Mouse (Mus musculus) MEL (cell line): ENCODE results near the gene Srp54a. TPM values are rescaled to one million over a fixed set of nuclear protein-coding genes. Genes with fewer than 3 reads are reported as not detected.

Experiments
- DNase-seq: peaks from one replicate; pipeline ENCODE4 v3.0.0; 2011; ENCODE audit warnings: low read depth, low spot score
- H3K27ac ChIP-seq: 2 replicates; pipeline ENCODE4 v1.5.1; 2012; ENCODE audit warnings: low read depth, mild to moderate bottlenecking, control low read depth, low read length, moderate library complexity; ENCODE audit not compliant: control insufficient read depth
- H3K27me3 ChIP-seq, 2 experiments: fragments of 150-350 bp in 1 of 2; sonication (generic) in 1 of 2; 2 replicates each; pipeline ENCODE4 v1.6.1; 2012; ENCODE audit warnings: low read length in 2 of 2, mild to moderate bottlenecking in 2 of 2, improper control_type of control experiment in 1 of 2, moderate library complexity in 1 of 2; ENCODE audit not compliant: insufficient read depth in 2 of 2, control insufficient read depth in 1 of 2
- H3K36me3 ChIP-seq, 2 experiments: 2 replicates each; pipeline ENCODE4 v1.6.1; 2012 to 2014; ENCODE audit warnings: low read length in 2 of 2, improper control_type of control experiment in 1 of 2, inconsistent platforms in 1 of 2, mild to moderate bottlenecking in 1 of 2; ENCODE audit not compliant: insufficient read depth in 2 of 2, control insufficient read depth in 1 of 2
- H3K4me1 ChIP-seq, 2 experiments: fragments of 150-350 bp in 1 of 2; sonication (generic) in 1 of 2; 2 replicates each; pipeline ENCODE4 v1.6.1; 2012; ENCODE audit warnings: low read length in 2 of 2, improper control_type of control experiment in 1 of 2, mild to moderate bottlenecking in 1 of 2; ENCODE audit not compliant: insufficient read depth in 2 of 2, control insufficient read depth in 1 of 2
- H3K4me3 ChIP-seq, 2 experiments: fragments of 150-350 bp in 1 of 2; sonication (generic) in 1 of 2; 2 replicates each; pipeline ENCODE4 v1.5.1; 2012; ENCODE audit warnings: low read depth in 2 of 2, low read length in 2 of 2, mild to moderate bottlenecking in 2 of 2, moderate library complexity in 2 of 2, control low read depth in 1 of 2, improper control_type of control experiment in 1 of 2; ENCODE audit not compliant: control insufficient read depth in 1 of 2, insufficient read depth in 1 of 2
- H3K79me2 ChIP-seq: 2 replicates; pipeline ENCODE4 v1.6.1; 2012; ENCODE audit warnings: mild to moderate bottlenecking, low read length, moderate library complexity; ENCODE audit not compliant: control insufficient read depth, poor library complexity, insufficient read depth
- H3K9ac ChIP-seq: 2 replicates; pipeline ENCODE4 v1.6.1; 2012; ENCODE audit warnings: low read depth, mild to moderate bottlenecking, control low read depth, low read length, moderate library complexity; ENCODE audit not compliant: control insufficient read depth, poor library complexity, severe bottlenecking
- H3K9me3 ChIP-seq: fragments of 150-350 bp; sonication (generic); replicated peaks from 2 replicates; pipeline ENCODE4 v1.6.1; 2012; ENCODE audit warnings: mild to moderate bottlenecking, low read length, improper control_type of control experiment, moderate library complexity; ENCODE audit not compliant: insufficient read depth
- CHD1 ChIP-seq: IDR thresholded peaks from 2 replicates; pipeline ENCODE4 v1.6.1; 2012; ENCODE audit warnings: low read depth, mild to moderate bottlenecking, inconsistent platforms, low read length, improper control_type of control experiment
- CHD2 ChIP-seq: IDR thresholded peaks from 2 replicates; pipeline ENCODE4 v1.6.1; 2011; ENCODE audit warnings: low read length, improper control_type of control experiment
- ETS1 ChIP-seq: IDR thresholded peaks from 2 replicates; pipeline ENCODE4 v1.6.1; 2012; ENCODE audit warnings: low read depth, mild to moderate bottlenecking, inconsistent platforms, low read length, improper control_type of control experiment, moderate library complexity
- GABPA ChIP-seq: IDR thresholded peaks from 2 replicates; pipeline ENCODE4 v1.6.1; 2012; ENCODE audit warnings: low read depth, mild to moderate bottlenecking, inconsistent platforms, low read length, improper control_type of control experiment, moderate library complexity
- JUND ChIP-seq: IDR thresholded peaks from 2 replicates; pipeline ENCODE4 v1.6.1; 2011; ENCODE audit warnings: low read depth, mild to moderate bottlenecking, improper control_type of control experiment, low read length
- MAFK ChIP-seq: IDR thresholded peaks from 2 replicates; pipeline ENCODE4 v1.6.1; 2011; ENCODE audit warnings: low read depth, mild to moderate bottlenecking, low read length, improper control_type of control experiment, borderline replicate concordance
- MAZ ChIP-seq: IDR thresholded peaks from 2 replicates; pipeline ENCODE4 v1.6.1; 2012; ENCODE audit warnings: low read depth, mild to moderate bottlenecking, inconsistent platforms, low read length, improper control_type of control experiment
- MXI1 ChIP-seq: IDR thresholded peaks from 2 replicates; pipeline ENCODE4 v1.6.1; 2011; ENCODE audit warnings: mild to moderate bottlenecking, low read depth, low read length, improper control_type of control experiment
- MYB ChIP-seq: IDR thresholded peaks from 2 replicates; pipeline ENCODE4 v1.6.1; 2011; ENCODE audit warnings: mild to moderate bottlenecking, low read depth, low read length, improper control_type of control experiment
- NELFE ChIP-seq: IDR thresholded peaks from 2 replicates; pipeline ENCODE4 v1.6.1; 2011; ENCODE audit warnings: low read depth, low read length, improper control_type of control experiment
- NRF1 ChIP-seq: IDR thresholded peaks from 2 replicates; pipeline ENCODE4 v1.6.1; 2014; ENCODE audit warnings: low read depth, mild to moderate bottlenecking, inconsistent platforms, low read length, improper control_type of control experiment, moderate library complexity; ENCODE audit not compliant: poor library complexity, insufficient read depth, severe bottlenecking
- POLR2AphosphoS2 ChIP-seq: IDR thresholded peaks from 2 replicates; pipeline ENCODE4 v1.6.1; 2011; ENCODE audit warnings: low read length, improper control_type of control experiment
- TBP ChIP-seq: IDR thresholded peaks from 2 replicates; pipeline ENCODE4 v1.8.0; 2011; ENCODE audit warnings: low read depth, low read length, improper control_type of control experiment
- TCF12 ChIP-seq: IDR thresholded peaks from 2 replicates; pipeline ENCODE4 v1.6.1; 2014; ENCODE audit warnings: low read depth, mild to moderate bottlenecking, inconsistent platforms, low read length, improper control_type of control experiment, moderate library complexity
- UBTF ChIP-seq: IDR thresholded peaks from 2 replicates; pipeline ENCODE4 v1.6.1; 2012; ENCODE audit warnings: low read depth, mild to moderate bottlenecking, inconsistent platforms, low read length, improper control_type of control experiment, moderate library complexity, borderline replicate concordance; ENCODE audit not compliant: insufficient read depth
- USF2 ChIP-seq, 2 experiments: IDR thresholded peaks; 2 replicates each; pipeline ENCODE4 v1.6.1; 2011 to 2012; ENCODE audit warnings: improper control_type of control experiment in 2 of 2, low read length in 2 of 2, borderline replicate concordance in 1 of 2, inconsistent platforms in 1 of 2, low read depth in 1 of 2, mild to moderate bottlenecking in 1 of 2; ENCODE audit not compliant: insufficient read depth in 1 of 2
- ZC3H11A ChIP-seq: IDR thresholded peaks from 2 replicates; pipeline ENCODE4 v1.6.1; 2012; ENCODE audit warnings: low read depth, mild to moderate bottlenecking, inconsistent platforms, low read length, improper control_type of control experiment
- ZNF384 ChIP-seq: IDR thresholded peaks from 2 replicates; pipeline ENCODE4 v1.6.1; 2012; ENCODE audit warnings: low read depth, mild to moderate bottlenecking, inconsistent platforms, low read length, improper control_type of control experiment
- polyA plus RNA-seq, 2 experiments: library from polyadenylated mRNA; stranded (reverse) in 1 of 2; unstranded in 1 of 2; fragments of >175 nt in 1 of 2; fragments of >200 nt in 1 of 2; gene quantifications; 2 replicates each; pipeline versions ENCODE4 v1.2.1 to v1.2.4; 2012; ENCODE audit warnings: low replicate concordance in 2 of 2, low read depth in 1 of 2; ENCODE audit not compliant: insufficient read length in 2 of 2, insufficient read depth in 1 of 2, missing spikeins in 1 of 2
- total RNA-seq: library from RNA; depleted of rRNA; stranded (reverse); fragments of 300-350 nt; gene quantifications from 2 replicates; pipeline ENCODE4 v1.2.3, GENCODE M21; 2012

Gene Srp54a
- total and polyA plus RNA-seq, 3 experiments = 39.4 to 405 (median 54.7) TPM

DNA sequence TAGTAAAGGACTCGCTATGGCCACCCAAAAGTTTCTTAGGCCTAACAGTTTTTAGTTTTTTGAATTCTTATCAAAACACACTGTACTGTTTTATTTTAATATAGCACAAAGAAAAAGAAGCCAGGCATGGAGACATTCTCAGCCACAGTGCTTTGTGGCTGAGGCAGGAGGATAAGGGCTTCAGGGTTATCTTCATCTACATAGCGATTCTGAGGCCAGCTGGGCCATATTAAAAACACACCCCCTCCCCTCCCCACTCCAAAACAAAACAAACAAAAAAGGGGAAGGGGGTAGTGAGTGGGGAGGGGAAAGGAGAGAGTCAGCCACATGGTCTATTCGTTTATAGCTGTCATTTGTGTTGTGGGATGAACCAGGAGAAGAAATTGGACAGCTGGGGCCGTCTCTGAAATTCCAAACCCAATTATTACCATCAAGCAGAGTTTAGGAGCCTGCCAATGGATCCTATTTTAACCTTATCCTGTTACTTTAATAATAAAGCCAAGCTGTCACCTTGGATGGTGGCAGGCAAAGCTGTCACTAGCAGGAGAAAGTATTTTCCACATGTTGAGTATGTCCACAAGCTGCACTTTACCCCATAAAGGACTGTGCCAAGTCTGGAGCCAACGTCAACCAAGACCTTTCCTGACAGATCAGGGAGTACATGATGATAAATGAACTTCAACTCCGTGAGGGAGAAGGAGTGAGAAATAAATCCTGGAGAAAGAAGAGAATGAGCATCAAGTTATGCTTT is 21.0 kb upstream of the Srp54a start (continued):
- TF ChIP-seq MAFK (no peak), ETS1 (peak; percentile 76; the same call in 1 of the 2 replicates), POLR2AphosphoS2 (no peak), ZC3H11A (no peak), NRF1 (no peak), MAZ (peak; percentile 66; the same call in 1 of the 2 replicates), ZNF384 (no peak), NELFE (no peak), JUND (no peak), TBP (no peak), CHD2 (no peak), CHD1 (no peak), GABPA (no peak), UBTF (no peak), USF2 (IDR thresholded peaks at IDR 0.05; ENCODE audit: borderline replicate concordance in 1 of 2, insufficient read depth in 1 of 2, low read depth in 1 of 2, low read length in 2 of 2) (no peak), MYB (no peak), MXI1 (peak; percentile 34; the same call in 1 of the 2 replicates)

DNA sequence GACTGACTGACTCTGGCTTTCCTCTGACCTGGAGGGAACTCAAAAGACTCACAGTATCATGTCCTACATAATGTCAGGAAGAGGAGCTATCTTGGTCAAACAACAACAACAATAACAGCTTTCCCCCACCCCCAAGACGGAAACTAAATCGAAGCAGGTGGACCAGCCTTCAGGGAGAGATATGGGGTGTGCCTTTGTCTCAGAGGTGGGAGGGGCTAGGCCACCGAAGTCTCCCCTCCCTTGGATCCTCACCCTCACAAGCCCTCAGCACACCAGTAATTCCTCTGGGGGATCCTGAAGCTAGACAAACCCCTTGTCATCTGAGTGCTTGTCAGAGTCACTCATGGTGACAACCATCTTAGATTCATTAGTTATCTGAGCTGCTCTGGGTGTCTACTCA is 20.2 kb upstream of the Srp54a start:
- no peak overlapping the region for H3K4me3 ChIP-seq
- H3K27me3 ChIP-seq = no peaks in the 10 kb centered on the region
- H3K9me3 ChIP-seq = no peaks in the 10 kb centered on the region
- peak overlapping the region; percentile 23; the same call in 1 of the 2 replicates for H3K9ac ChIP-seq
- TF ChIP-seq USF2 (IDR thresholded peaks at IDR 0.05; ENCODE audit: borderline replicate concordance in 1 of 2, insufficient read depth in 1 of 2, low read depth in 1 of 2, low read length in 2 of 2) (no peak), TCF12 (peak; percentile 42; the same call in 1 of the 2 replicates)
- peak overlapping the region; percentile 74 for H3K27ac ChIP-seq
- peaks cover 33 to 36% of the 10 kb centered on the region in 2 experiments for H3K4me1 ChIP-seq
- peaks cover 0 to 51% of the 10 kb centered on the region in 2 experiments; a peak in 3 of 4 replicates for H3K36me3 ChIP-seq
- peak; percentile 47 for DNase-seq
- H3K79me2 ChIP-seq = 0 out of 2 replicates have a peak, but pooled peaks cover 1% of the 10 kb centered on the region
